Mouse (Mus musculus): ENCODE measurements around the gene St3gal3.

GRCm38 (mm10) chr4:118141511-118141910, 6.8 kb upstream of the St3gal3 start:
- TF ChIP-seq CTCF (IDR thresholded peaks at IDR 0.05), result no peak
- no peak for TF ChIP-seq POLR2A (IDR thresholded peaks at IDR 0.05; ENCODE audit: insufficient read depth, low read depth, low read length)
